Mouse (Mus musculus): Measurements from ENCODE around the gene Dixdc1.

- TF ChIP-seq GATA1 (IDR thresholded peaks at IDR 0.05; ENCODE audit: borderline replicate concordance, low read length) (no peak), CTCF (IDR thresholded peaks at IDR 0.05; ENCODE audit: low read depth, low read length) (no peak)
These were observed 52.3 kb downstream of the Dixdc1 start for GRCm38 (mm10) chr9:50686866-50687652.

Data from G1E (cell line).